Mouse (Mus musculus): Measurements from ENCODE around the gene Wnt3a. TPM values are rescaled to one million over a fixed set of nuclear protein-coding genes. Genes with fewer than 3 reads are reported as not detected.

Wnt3a gene
- polyA plus RNA-seq, 1 experiment, result not detected

DNA sequence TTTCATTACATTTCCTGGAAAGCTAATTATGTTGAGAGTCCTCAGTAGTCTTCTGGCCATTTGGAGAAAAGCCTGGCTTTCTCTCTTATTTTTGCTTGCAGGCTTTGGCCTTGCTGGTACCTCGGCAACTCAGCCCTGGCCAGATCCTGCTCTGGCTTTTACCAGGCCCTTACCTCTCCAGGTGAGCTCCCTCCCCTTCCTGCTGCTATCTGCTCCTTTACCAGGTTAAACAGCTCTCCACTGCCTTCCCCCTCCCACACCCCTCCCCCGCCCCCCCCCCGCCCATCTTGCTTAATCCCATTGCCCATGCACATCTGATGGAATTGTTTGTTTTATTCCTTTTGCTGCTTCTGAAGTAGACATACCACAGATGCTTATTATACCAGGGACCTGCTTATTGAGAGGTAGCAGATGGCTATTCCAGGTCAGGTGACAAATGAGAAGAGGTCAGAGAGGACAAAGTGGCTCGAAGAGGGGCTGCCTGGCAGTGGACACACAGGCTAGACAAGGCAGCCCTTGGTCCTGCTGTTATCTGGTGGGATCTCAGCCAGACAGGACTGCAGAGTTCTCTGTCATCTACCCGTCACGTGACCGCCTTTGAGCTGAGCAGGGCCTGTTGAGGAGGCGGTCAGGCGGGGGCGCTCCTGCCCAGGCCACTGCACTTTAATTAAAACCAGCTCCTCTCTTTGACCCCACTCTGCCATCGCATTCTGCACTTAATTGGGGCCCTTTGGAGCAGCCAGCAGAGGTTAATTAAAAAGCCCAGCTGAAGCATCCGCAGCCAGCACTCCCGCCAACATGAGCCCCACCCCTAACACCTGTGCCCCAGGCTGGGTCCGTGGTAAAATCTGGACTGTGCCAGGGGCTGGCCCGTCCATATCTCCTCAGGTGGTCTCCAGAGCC lies 51.8 kb downstream of the Wnt3a start:
- Histone ChIP-seq H3K4me2 (ENCODE audit: low read depth) (no peak overlapping the region), H3K4me3 (no peak overlapping the region), H3ac (ENCODE audit: control insufficient read depth, insufficient read length) (no peak overlapping the region), H3K79me2 (ENCODE audit: control insufficient read depth, insufficient read depth) (no peaks in the 10 kb centered on the region), H3K36me3 (ENCODE audit: control insufficient read depth, insufficient read depth) (no peaks in the 10 kb centered on the region), H3K27me3 (ENCODE audit: control insufficient read depth, insufficient read depth, insufficient read length) (peaks cover 67% of the 10 kb centered on the region)
- TF ChIP-seq TCF3 (IDR thresholded peaks at IDR 0.05; ENCODE audit: insufficient read length, low read depth) (no peak), MYOD1 (IDR thresholded peaks at IDR 0.05; ENCODE audit: control insufficient read depth in 1 of 3, insufficient read length in 2 of 3, low read depth in 2 of 3) (no peak), USF1 (IDR thresholded peaks at IDR 0.05; ENCODE audit: low read depth) (peak; percentile 71), SRF (IDR thresholded peaks at IDR 0.05; ENCODE audit: control insufficient read depth, insufficient read length, low read depth) (no peak)

- Histone ChIP-seq H3K36me3 (ENCODE audit: control insufficient read depth, insufficient read depth) (no peaks in the 10 kb centered on the region), H3ac (ENCODE audit: control insufficient read depth, insufficient read length) (no peak overlapping the region), H3K4me2 (ENCODE audit: low read depth) (no peak overlapping the region)
Measured at GRCm38 (mm10) chr11:59232797-59233196, 57.8 kb downstream of the Wnt3a start.

DNA sequence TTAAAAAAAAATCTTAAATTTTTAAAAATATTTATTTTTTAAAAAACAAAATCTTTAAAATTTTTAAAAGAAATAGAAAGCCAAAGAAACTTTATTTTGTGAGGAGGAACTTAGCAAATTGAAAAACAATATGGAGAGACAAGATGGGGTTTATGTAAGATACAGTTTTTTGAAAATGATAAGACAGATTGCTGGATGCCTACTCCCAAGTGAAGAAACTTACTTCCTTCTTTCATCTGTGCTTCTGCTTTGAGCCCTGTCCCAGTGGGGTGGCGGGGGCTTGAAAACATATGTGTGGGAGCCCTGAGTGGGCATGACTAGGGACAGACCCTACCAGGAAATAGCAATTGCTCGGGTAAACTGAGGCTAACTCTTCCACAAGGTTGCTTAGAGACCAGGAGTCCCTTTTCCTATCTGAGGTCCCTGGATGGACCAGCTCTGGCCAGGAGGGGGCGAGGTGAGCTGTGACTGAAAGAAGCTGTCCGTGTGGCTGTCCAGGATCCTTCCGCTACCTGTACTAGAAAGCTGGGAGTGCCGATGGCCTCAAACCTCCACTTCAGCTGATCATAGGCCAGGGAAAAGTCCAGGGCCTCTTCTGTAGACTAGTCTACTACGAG lies 60.3 kb downstream of the Wnt3a start:
- no peak overlapping the region for H3ac ChIP-seq (ENCODE audit: control insufficient read depth, insufficient read length)

More at GRCm38 (mm10) chr11:59232797-59233196, 57.8 kb downstream of the Wnt3a start:
- peaks cover 2% of the 10 kb centered on the region for H3K79me2 ChIP-seq (ENCODE audit: control insufficient read depth, insufficient read depth)
- no peak for TF ChIP-seq POLR2AphosphoS2 (IDR thresholded peaks at IDR 0.05; ENCODE audit: insufficient read length, low read depth)
- no peak for TF ChIP-seq MYOG (IDR thresholded peaks at IDR 0.05; ENCODE audit: control insufficient read depth in 1 of 3, insufficient read depth in 1 of 3, insufficient read length in 2 of 3, low read depth in 2 of 3)
- TF ChIP-seq TCF12 (IDR thresholded peaks at IDR 0.05; ENCODE audit: insufficient read depth, poor library complexity, severe bottlenecking), result no peak
- no peak for TF ChIP-seq MYOD1 (IDR thresholded peaks at IDR 0.05; ENCODE audit: control insufficient read depth in 1 of 3, insufficient read length in 2 of 3, low read depth in 2 of 3)
- TF ChIP-seq E2F4 (IDR thresholded peaks at IDR 0.05; ENCODE audit: insufficient read depth), result no peak
- TF ChIP-seq SRF (IDR thresholded peaks at IDR 0.05; ENCODE audit: control insufficient read depth, insufficient read length, low read depth), result no peak
- TF ChIP-seq REST (IDR thresholded peaks at IDR 0.05; ENCODE audit: insufficient read depth, insufficient read length), result no peak
- TF ChIP-seq TCF3 (IDR thresholded peaks at IDR 0.05; ENCODE audit: insufficient read length, low read depth), result no peak
- no peak for TF ChIP-seq USF1 (IDR thresholded peaks at IDR 0.05; ENCODE audit: low read depth)
- TF ChIP-seq CEBPB (IDR thresholded peaks at IDR 0.05; ENCODE audit: insufficient read depth, poor library complexity, severe bottlenecking), result no peak
- TF ChIP-seq POLR2A (IDR thresholded peaks at IDR 0.05; ENCODE audit: insufficient read length, low read depth), result no peak
- no peak for TF ChIP-seq MAX (IDR thresholded peaks at IDR 0.05; ENCODE audit: low read depth)
- peaks cover 10% of the 10 kb centered on the region for H3K27me3 ChIP-seq (ENCODE audit: control insufficient read depth, insufficient read depth, insufficient read length)
- H3K4me3 ChIP-seq, result no peak overlapping the region

GRCm38 (mm10) chr11:59228122-59228953 lies 62.2 kb downstream of the Wnt3a start, which contains the start of gene Arf1:
TSS of gene Arf1 (minus strand) at chr11:59228270.
- TF ChIP-seq CEBPB (IDR thresholded peaks at IDR 0.05; ENCODE audit: insufficient read depth, poor library complexity, severe bottlenecking), result no peak
- TF ChIP-seq POLR2A (IDR thresholded peaks at IDR 0.05; ENCODE audit: insufficient read length, low read depth), result peak; percentile 88
- peak; percentile 86 for TF ChIP-seq POLR2AphosphoS2 (IDR thresholded peaks at IDR 0.05; ENCODE audit: insufficient read length, low read depth)
- peak in 1 of 3 experiments; percentile 48 for TF ChIP-seq MYOG (IDR thresholded peaks at IDR 0.05; ENCODE audit: control insufficient read depth in 1 of 3, insufficient read depth in 1 of 3, insufficient read length in 2 of 3, low read depth in 2 of 3)
- TF ChIP-seq USF1 (IDR thresholded peaks at IDR 0.05; ENCODE audit: low read depth), result no peak
- TF ChIP-seq MYOD1 (IDR thresholded peaks at IDR 0.05; ENCODE audit: control insufficient read depth in 1 of 3, insufficient read length in 2 of 3, low read depth in 2 of 3), result no peak
- no peak for TF ChIP-seq REST (IDR thresholded peaks at IDR 0.05; ENCODE audit: insufficient read depth, insufficient read length)
- TF ChIP-seq E2F4 (IDR thresholded peaks at IDR 0.05; ENCODE audit: insufficient read depth), result peak; percentile 34
- no peak for TF ChIP-seq MAX (IDR thresholded peaks at IDR 0.05; ENCODE audit: low read depth)
- no peak for TF ChIP-seq TCF12 (IDR thresholded peaks at IDR 0.05; ENCODE audit: insufficient read depth, poor library complexity, severe bottlenecking)
- TF ChIP-seq TCF3 (IDR thresholded peaks at IDR 0.05; ENCODE audit: insufficient read length, low read depth), result no peak
- Histone ChIP-seq H3K27me3 (ENCODE audit: control insufficient read depth, insufficient read depth, insufficient read length) (no peaks in the 10 kb centered on the region), H3K79me2 (ENCODE audit: control insufficient read depth, insufficient read depth) (peaks cover 47% of the 10 kb centered on the region)

More for the DNA sequence above, 60.3 kb downstream of the Wnt3a start:
- TF ChIP-seq TCF12 (IDR thresholded peaks at IDR 0.05; ENCODE audit: insufficient read depth, poor library complexity, severe bottlenecking) (no peak), USF1 (IDR thresholded peaks at IDR 0.05; ENCODE audit: low read depth) (no peak), POLR2AphosphoS2 (IDR thresholded peaks at IDR 0.05; ENCODE audit: insufficient read length, low read depth) (no peak), REST (IDR thresholded peaks at IDR 0.05; ENCODE audit: insufficient read depth, insufficient read length) (no peak), MYOD1 (IDR thresholded peaks at IDR 0.05; ENCODE audit: control insufficient read depth in 1 of 3, insufficient read length in 2 of 3, low read depth in 2 of 3) (no peak), SRF (IDR thresholded peaks at IDR 0.05; ENCODE audit: control insufficient read depth, insufficient read length, low read depth) (no peak), TCF3 (IDR thresholded peaks at IDR 0.05; ENCODE audit: insufficient read length, low read depth) (no peak), MAX (IDR thresholded peaks at IDR 0.05; ENCODE audit: low read depth) (no peak), MYOG (IDR thresholded peaks at IDR 0.05; ENCODE audit: control insufficient read depth in 1 of 3, insufficient read depth in 1 of 3, insufficient read length in 2 of 3, low read depth in 2 of 3) (no peak), CEBPB (IDR thresholded peaks at IDR 0.05; ENCODE audit: insufficient read depth, poor library complexity, severe bottlenecking) (no peak), POLR2A (IDR thresholded peaks at IDR 0.05; ENCODE audit: insufficient read length, low read depth) (no peak), E2F4 (IDR thresholded peaks at IDR 0.05; ENCODE audit: insufficient read depth) (no peak)
- Histone ChIP-seq H3K27me3 (ENCODE audit: control insufficient read depth, insufficient read depth, insufficient read length) (no peaks in the 10 kb centered on the region), H3K79me2 (ENCODE audit: control insufficient read depth, insufficient read depth) (peaks cover 27% of the 10 kb centered on the region), H3K4me2 (ENCODE audit: low read depth) (no peak overlapping the region), H3K4me3 (no peak overlapping the region), H3K36me3 (ENCODE audit: control insufficient read depth, insufficient read depth) (peaks cover 3% of the 10 kb centered on the region)

More at GRCm38 (mm10) chr11:59228122-59228953, 62.2 kb downstream of the Wnt3a start, which contains the start of gene Arf1:
- Histone ChIP-seq H3K36me3 (ENCODE audit: control insufficient read depth, insufficient read depth) (peaks cover 3% of the 10 kb centered on the region), H3K4me2 (ENCODE audit: low read depth) (peak within 1 kb of the TSS; percentile 96), H3K4me3 (peak within 1 kb of the TSS; percentile 98), H3ac (ENCODE audit: control insufficient read depth, insufficient read length) (peak within 1 kb of the TSS; percentile 89)
